Mouse (Mus musculus): ENCODE data around the gene Dnajc17. TPM values are rescaled to one million over a fixed set of nuclear protein-coding genes. Genes with fewer than 3 reads are reported as not detected.

The Dnajc17 gene
- polyA plus RNA-seq, 1 experiment: 6.7 TPM

DNA sequence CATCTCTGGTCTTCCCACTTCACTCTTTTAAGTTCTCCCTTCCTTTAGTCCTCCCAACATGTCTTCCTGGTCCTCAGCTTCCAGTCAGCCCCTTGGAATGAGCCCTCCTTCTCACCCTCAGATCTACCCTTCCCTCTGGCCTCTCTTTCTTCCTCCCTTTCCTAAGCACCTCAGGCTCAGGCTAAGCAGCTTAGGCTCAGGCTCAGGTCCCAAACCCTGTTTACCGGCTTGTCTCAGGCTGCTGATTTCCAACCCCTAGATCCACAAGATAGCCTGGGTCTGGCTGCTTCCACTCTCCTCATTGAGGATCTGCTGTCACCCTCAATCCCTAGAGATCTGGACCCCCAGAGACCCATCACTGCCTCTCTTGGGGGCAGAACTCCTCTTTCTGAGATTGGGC lies 10.5 kb downstream of the Dnajc17 start:
- DNase-seq (ENCODE audit: low read depth): no peak

DNA sequence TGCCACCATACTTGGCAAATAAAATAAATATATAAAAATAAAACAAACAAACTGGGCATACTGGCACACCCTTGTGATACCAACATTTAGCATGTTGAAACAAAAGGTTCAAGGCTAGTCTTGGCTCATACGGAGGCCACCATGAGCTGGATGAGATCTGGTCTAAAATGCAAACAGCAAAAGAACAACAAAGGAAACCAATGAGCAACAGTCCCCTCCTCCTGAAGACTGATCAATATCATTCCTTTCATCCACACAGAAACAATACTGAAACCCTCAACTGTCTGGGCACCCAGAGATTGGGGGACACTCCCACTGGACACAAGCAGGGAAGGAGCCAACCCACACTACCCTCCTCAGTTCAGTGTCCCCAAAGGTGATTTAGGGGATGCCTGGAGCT lies 11.1 kb downstream of the Dnajc17 start:
- no peak for DNase-seq (ENCODE audit: low read depth)

DNA sequence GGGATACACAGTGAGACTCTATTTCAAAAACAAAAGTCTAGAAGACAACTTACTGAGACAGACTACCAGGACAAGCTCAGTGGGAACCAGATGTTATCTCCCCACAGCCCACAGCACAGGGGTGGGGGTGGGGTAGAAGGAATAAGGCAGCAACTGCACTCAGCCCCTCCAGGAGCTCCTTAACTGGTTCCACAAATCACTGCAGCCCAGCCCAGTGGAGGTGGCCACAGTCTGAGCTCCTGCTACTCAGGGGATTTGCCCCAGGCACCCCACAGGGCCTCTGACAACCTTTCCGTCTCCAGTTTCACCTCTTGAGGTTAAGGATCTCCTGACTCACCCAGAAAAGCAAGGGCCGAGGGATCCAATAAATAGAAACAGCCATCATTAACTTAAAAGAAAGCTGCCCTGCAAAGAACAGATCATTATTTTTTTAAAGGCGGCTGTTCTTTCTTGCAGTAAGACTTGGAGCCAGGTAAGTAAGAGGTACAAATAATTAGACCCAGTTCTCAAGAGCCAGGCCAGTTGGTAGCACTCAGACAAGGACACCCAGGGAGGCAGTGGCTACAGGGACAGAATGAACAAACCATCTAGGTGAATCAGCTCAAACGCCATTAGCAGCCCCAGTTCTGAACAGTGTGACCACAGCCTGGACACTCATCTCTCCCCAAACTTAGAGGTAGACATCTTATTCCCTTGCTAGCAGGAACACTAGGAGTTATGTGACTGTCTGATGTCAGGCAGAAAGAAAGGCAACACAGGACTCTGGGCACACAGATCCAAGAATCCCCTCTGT lies 12.1 kb downstream of the Dnajc17 start:
- DNase-seq (ENCODE audit: low read depth): no peak

DNA sequence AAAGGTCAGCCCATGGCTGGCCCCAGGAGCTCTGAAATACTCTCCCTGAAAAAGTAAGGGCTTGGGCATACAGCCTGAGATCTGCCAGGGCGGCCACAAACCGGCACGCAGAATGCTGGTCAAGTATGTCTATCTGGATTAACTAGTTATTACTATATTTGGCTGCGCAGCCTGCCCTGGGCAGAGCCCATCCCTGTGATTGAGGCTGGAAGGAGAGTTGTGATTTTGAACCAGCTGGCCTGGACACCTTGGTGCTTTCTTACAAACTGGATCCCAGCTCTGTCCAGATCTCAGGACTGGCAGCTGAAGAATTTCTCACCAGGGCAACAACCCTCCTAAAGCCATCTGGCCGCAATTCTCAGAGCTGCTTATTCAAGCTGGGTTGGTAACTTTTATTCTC lies 14.5 kb downstream of the Dnajc17 start:
- DNase-seq (ENCODE audit: low read depth): no peak

DNA sequence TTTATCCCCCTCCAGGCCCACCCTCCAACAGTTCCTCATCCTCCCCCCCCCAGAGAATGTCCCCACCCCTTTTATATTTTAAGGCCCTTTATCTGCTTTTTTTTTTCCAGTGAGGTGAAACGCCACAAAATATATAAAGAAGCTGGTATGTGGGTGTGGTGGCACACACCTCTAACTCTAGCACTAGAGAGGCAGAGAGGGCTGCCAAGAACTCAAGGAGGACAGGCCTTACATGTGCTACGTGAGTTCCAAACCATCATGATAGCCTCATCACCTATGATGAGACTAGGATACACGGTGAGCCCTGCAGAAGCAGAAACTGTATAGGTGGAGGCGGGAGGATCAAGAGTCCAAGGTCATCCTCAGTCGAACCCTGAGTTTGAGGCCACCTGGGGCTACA lies 17.6 kb downstream of the Dnajc17 start:
- DNase-seq (ENCODE audit: low read depth): no peak

DNA sequence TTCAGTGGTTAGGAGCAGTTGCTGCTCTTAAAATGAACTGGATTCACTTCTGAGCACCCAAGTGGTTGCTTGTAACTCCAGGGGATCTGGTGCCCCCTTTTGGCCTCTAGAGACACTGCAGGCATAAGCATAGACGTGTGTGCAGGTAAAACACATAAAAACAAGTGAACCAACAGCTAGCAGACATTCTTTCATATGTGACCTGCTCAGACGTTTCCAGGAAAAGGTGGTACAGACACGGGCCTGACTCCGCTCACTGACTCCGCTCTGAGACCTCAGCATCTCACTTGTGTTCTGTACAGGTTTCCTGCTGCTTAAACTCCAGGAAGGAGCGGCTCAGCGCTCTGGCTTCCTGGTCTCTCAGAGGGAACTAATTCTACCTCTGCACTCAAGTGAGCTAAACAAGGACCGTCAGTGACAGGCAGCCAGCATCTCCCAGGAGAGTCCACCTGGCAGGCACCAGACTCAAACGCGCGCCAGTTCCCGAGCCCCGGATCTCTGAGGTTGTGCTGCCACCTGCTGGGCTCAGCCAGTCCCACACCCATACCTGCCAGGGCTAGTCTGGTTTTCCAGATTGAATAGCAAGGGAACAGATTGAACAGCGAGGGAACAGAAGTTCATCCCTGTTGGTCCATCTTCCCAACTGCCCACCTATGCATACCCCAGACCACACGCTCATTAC lies 19.4 kb downstream of the Dnajc17 start:
- no peak for DNase-seq (ENCODE audit: low read depth)

DNA sequence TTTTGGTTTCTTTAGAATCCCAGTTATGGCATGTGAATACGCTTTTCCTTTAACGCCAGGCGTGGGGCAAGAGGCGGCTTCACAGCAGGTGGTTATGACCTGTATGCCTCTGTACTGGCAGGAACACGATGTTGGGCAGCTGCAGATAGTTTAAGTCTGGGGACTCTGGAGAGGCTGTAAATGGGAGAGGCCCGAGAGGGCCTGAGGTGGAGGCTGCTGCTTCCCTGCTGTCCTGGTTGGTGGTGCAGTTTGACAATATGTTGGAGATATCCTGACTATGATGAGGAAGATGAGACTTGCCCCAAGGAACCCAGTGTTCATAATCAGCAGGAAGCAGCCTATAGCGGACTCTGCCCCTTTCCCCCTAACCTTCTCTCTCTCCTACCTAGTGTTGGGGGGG lies 25.7 kb downstream of the Dnajc17 start:
- DNase-seq (ENCODE audit: low read depth): no peak

DNA sequence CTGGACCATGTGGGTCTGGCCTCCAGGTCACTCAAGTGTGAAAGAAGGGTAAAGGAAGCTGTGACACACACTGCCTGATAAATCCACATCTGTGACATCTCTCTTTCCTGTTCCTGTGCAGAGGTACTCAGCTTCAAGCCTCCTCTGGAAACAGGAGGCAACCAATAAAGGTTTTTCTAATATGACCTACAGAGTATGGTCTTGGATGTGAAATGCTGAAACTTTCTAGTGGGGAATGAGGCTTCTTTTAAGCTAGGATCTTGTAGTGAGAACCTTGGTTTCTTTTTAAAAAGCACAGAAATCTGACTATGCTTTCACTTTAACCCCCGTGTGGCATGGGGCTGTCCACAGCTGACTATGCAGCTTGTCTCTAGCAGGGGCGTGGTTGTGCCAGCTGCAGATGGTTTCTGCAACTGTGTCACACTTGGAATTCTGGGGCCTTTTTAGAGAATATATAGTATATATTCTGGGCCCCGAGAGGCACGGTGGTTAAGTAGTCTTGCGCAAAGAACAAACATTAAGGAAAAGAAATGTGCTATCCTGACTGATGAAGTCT lies 31.1 kb downstream of the Dnajc17 start:
- no peak for DNase-seq (ENCODE audit: low read depth)

DNA sequence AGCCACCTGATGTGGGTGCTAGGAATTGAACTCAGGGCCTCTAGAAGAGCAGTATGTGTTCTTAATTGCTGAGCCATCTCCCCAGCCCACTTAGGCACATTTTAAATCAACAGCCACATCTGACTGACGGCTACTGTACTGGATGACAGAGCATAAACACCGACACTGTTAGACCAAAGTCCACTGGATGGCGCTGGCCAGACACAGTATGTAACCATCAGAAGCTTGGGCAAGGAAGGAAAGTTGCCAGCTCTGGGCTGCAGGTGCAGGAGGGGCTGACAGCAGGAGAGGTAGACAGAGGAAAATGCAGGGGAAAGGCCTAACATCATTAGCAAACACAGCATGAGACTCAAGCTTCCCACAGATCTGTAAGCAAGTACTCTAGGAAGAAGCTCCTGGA lies 31.8 kb downstream of the Dnajc17 start:
- DNase-seq (ENCODE audit: low read depth): no peak

DNA sequence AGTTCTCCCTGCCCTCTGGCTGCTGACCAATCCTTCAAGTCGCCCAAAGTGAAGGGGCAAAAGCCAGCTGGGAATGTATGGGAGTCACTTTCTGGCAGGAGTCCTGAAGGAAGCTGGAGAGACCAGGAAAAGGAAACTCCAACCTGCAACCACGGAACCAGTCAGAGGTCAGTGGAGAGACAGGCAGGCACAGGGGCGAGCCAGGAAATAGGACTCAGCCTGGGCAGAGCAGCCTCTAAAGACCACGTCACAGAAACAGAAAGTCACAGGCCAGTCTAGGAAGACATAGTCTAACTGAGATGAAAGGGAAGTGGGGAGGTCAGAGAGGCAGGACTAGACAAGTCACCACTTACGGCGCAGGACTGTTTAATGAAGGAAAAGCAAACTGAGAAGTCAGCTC lies 33.0 kb downstream of the Dnajc17 start:
- no peak for DNase-seq (ENCODE audit: low read depth)

DNA sequence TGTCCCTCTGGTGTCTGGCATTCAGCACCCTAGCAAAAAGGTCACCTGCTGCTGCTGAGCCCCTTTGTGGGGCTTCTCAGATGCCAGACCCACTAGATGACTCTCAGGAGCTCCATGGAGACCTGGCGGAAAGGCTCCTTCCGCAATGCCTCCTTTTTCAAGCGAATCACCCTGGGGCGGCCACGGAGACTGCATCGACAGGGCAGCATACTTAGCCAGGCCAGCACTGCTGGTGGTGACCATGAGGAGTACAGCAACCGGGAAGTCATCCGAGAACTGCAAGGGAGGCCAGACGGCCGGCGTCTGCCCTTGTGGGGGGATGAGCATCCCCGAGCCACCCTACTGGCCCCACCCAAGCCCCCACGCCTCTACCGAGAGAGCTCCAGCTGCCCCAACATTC lies 33.7 kb downstream of the Dnajc17 start:
- no peak for DNase-seq (ENCODE audit: low read depth)

DNA sequence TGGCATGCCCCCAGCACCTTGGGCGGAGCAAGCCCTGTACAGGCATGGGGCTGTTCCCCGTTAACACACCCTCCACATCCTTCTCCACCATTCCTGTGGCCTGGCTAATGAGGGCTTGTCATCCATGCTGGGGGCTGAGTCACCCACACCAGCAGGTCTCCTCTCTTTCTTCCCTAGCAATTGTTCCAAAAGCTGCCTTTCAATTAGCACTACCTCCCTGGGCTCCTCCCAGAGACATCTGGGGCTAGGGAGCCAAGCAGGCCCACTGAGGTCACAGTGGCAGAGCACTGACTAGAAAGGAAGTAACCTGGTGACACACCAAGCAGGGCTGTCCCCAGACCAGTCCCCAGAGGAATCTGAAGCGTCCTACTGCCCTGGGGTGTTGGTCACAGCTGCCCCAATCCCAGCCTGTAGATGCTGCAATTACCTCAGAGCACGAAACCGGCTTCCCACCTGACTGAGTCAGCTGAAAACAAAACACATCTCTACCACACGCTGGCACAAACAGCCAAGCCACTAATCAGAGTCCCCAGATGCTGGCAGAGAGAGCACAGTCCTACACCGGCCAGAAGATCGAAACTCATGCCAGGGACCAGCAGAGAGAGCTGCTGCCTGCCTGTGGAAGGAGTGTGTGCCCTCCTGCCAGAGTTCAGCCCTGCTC lies 34.5 kb downstream of the Dnajc17 start, which contains the start of gene Gm14137:
Gene Gm14137, plus strand, starts transcription at position 519 of the 661 bp plus-strand sequence.
- no peak for DNase-seq (ENCODE audit: low read depth)

DNA sequence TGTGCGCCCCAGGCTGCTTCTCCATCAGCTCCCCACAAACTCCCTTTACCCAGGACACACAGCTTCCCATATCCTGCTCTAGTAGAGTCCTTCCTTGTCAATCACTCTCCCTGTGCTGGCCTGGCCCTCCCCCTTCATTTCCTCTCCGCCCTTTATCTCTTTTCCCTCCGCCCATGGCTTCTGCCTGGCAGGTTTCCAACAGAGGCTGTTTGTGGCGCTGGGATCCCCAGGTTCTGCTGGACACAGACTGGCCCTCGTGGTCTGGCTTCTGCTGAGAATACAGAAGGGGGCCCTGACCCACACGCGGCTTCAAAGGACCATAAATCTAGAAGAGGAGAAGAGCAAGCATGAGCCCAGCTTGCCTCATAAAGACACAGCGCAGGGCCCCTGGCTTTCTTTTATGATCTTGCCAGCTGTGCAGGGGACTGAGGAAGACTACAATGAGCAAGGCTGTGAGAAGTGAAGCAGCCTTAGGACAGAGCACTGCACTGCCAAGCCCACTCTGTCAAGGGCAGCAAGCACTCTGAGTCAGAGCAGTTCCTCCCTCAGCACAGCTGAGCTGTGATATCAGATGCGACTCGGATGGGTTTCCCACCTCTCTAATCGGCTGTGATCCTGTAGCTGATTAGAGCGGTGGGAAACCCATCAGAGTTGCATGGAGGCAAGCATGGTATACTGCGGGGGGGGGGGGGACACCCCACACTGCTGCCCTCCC lies 35.6 kb downstream of the Dnajc17 start:
- no peak for DNase-seq (ENCODE audit: low read depth)

DNA sequence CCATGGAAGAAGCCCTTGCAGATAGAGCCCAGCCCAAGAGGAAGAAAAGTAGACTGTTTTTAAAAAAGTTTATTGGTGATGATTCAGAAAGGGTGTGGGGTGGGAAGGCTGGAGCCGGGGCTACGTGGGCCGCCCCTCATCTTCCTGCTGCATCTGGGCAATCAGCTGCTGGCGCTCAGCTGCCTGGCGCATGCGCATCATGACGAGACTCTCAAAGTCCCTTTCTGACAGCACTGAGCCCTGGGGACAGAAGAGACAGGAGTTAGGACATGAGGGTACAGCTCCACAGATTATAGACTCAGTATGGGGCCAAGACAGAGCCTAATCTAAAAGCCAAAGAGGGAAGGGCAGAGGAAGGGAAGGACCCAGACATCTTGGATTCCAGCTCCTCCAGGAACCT lies 36.1 kb downstream of the Dnajc17 start:
- DNase-seq (ENCODE audit: low read depth): no peak

DNA sequence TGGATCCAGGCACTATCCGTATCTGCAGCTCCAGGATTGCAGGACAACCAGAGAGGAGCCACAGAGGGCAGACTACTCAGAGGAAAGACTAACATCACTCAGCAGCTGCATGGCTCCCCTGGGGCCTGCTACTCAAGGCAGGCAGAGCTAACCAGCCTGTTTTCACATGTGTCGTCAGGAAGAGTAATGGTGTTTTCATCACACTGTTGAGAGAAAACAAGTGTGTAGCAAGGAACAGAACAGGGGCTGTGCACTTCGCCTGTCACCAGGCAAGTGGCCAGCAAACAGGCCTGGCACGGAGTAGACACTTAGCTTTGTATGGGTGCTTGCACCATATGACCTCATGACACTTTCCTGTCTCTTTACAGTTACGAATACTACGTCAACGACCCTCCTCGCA lies 37.0 kb downstream of the Dnajc17 start:
- DNase-seq (ENCODE audit: low read depth): no peak

DNA sequence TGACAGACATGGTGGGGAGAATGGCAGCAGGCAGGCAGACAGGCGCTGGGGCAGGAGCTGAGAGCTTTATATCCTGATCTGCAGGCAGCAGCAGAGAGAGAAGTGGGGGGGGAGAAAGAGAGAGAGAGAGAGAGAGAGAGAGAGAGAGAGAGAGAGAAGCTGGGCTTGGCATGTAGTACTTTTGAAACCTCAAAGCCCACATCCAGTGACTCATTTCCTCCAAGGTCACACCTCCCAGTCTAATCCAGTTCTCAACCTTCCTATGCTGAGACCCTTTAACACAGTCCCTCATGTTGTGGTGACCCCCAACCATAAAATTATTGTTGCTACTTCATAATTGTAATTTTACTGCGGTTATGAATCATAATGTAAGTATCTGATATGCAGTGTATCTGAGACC lies 38.3 kb downstream of the Dnajc17 start:
- DNase-seq (ENCODE audit: low read depth): no peak

DNA sequence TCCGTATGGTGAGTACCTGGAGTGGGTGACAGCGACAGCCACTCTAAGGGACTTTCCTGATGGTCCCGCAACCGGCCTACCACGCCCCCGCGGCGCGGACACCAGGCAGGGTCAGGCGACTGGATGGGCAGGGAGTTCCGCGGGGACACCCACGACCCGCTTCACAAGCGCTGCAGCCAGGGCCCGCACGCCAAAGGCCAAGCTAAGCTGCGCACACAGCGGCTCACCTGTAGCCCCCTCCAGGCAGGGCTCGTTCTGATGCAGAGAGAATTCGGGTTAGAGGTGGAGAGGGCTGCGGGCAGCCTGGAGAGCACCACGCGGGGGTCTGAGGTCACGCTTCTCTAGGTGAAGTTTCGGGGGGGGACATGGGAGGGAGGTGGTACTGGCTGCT lies 40.7 kb downstream of the Dnajc17 start:
- DNase-seq (ENCODE audit: low read depth): no peak

DNA sequence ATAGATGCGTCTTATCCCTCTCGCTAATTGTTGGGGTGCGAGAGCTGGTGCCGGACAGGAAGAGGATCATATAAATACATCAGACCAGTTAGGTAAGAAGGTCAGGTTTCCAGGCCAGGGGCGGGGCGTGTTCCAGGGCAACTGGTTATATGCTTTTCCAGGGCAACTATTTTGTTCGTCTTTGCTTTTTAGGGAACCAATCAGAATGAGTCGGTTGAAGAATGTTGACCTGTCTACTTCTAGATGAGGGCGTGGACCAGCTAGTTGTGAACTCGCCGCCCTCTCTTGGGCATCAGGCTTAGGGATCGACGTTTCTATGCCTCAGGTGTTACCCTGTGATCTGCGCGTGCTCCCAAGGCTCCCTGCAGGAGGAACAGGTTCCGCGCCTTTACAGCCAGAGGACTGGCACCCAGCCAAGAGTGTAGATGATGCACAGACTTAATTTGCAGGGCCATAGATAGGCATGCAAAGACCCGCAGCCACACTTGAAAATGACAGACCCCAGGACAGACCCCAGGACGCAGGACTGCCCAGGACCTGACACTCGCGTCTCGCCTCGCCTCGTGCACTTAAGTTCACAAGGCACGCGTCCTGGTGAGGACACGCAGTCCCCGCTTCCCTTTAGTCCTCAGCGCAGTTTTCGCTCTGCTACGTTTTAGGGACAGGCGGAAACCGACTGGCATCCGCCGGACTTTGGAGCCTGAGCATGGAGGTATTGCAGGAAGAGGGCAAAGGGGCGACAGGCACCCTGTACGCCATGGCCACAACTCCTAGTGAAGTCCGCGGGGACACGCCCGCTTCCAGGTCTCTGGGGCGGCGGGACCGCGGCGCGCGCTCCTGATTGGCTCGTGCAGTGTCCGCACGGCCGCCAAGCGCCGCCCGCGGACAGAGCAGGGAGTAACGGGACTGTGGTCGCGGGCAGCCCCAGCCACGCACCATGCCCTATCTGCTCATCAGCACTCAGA lies 41.4 kb downstream of the Dnajc17 start, which contains the start of gene Gchfr:
Gene Gchfr, plus strand, starts transcription at position 873 of the 965 bp plus-strand sequence.
- DNase-seq (ENCODE audit: low read depth): no peak

DNA sequence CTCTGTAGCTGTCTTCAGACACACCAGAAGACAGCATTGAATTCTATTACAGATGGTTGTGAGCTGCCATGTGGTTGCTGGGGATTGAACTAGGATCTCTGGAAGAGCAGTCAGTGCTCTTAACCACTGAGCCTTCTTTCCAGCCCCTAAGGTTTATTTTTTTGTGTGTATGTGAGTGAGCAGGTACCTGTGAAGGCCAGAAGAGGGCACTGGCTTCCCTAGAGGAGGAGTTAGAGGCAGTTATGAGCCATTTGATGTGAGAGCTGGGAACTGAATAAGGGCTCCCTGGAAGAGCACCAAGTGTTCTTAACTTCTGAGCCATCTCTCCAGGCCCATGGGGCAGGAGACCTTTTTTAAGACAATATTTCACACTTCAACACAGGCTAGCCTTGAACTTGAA lies 43.2 kb downstream of the Dnajc17 start:
- DNase-seq (ENCODE audit: low read depth): no peak

DNA sequence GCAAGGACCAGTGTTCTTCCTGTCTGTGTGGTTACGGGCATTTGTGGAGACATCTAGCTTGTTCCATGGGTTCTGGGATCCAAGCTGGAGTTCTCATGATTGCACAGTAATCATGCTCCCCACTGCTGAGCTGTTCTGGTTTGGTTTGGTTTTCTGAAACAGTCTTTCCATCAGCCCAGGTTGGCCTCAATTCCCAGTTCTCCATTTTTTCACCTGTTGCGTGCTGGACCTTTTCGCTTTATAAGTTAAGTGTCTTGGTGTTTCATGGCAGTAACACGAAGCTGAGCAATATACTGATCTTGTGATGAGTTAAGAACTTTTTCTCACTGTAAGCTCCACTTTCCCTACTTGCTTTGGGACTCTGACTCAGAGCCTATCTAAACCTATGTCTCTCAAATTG lies 44.6 kb downstream of the Dnajc17 start:
- no peak for DNase-seq (ENCODE audit: low read depth)

DNA sequence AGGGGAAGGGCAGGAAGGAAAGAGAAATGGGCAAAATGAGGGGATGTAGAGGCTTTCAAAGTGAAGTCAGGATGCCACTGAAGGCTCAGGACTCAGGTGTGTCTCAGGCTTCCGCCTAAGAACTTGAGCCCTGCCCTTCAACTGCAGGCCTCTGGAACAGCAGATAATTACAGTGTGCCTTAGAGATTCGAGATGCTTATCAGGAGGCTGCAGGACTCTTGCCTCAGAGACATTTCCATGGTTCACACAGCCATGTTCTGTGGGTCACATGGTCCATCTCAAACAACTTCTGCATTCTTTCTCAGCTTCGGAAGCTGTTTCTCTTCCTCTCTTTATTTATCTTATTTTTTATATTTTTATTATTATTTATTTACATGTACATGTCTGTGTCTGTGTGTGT lies 45.5 kb downstream of the Dnajc17 start:
- DNase-seq (ENCODE audit: low read depth): no peak

All from gonadal fat pad, adult 2 months (tissue).